Mouse (Mus musculus) liver, embryonic 18 days (tissue): ENCODE measurements around the gene Actl6b. TPM values are rescaled to one million over a fixed set of nuclear protein-coding genes. Genes with fewer than 3 reads are reported as not detected.

Experiments used
- polyA plus RNA-seq: library from polyadenylated mRNA; depleted of rRNA; stranded (reverse); fragments of >200 nt; gene quantifications from 2 replicates; pipeline ENCODE4 v1.2.3, GENCODE M21; 2012; rRNA removed

The Actl6b gene
- 0.03 TPM in 1 of 2 replicates, not detected in the other for polyA plus RNA-seq

DNA sequence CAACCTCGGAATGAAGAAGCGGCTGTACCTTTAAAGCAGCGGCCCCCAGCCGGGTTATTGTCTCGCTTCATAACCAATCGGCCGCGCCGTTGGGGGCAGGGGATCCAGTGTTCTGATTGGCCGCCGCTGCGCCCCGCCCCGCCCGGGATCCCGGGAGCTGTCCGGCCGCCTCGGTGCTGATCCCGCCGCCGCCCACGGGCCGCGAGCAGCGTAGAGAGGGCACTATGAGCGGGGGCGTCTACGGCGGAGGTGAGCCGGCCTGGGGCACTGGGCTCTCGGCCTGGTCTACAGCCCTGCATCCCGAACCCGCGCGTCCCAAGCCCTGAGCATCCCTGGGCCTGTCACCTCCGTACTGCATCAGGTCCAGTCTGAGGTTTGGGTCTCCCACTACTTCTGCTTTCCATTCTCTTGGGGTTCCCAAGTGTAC is at the start of gene Actl6b:
Gene Actl6b (plus strand): TSS at position 107 of the 427 bp plus-strand sequence.

DNA sequence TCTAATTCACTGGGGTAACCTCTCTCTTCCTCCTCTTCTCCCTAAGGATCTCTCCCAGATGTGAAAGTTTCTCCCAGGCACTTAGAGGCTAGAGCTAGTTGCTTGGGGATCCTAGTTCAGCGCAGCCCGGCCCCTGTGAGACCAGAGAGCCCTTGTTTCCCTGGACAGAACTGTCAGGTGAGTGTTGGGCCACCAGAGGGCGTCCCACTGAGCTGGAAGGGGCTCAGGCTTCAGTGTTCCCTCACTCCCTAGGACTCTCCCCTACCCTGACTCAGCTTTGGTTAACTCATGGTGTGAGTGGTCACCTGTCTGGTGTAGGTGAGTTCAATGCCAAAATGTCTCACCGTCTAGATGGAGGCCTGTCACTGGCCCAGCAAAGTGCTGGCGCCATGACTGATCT is 34.9 kb upstream of the Actl6b start, which contains the start of gene Gigyf1:
Gene Gigyf1 (plus strand): TSS at position 113 of the 400 bp plus-strand sequence.

GRCm38 (mm10) chr5:137533117-137533827 is 20.0 kb upstream of the Actl6b start, which contains the start of the genes Epo and Gnb2:
Gene Epo (minus strand): TSS chr5:137533242.
Gene Gnb2 (minus strand): TSS chr5:137533510.

DNA sequence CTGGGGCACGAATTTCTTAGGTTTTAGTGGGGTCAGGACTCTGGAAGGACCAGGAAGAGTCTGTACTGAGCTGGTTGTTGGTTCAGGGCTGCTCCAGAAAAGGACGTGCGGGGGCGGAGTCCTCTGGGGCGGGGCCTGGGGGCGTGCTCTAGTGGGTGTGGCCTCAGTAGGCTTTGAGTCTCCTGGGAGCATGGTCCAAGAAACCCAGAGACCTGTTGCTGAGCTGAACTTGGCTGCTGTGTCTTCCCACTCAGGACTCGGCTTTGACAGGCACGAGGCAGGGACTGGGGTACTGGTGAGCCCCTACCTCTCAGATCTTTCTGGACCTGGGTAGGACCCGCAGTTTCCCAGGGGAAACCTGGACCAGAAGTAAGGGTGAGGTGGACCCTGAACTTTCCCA is 16.3 kb downstream of the Actl6b start, which contains the start of gene Tfr2:
Gene Tfr2 (plus strand): TSS at position 176 of the 400 bp plus-strand sequence.

DNA sequence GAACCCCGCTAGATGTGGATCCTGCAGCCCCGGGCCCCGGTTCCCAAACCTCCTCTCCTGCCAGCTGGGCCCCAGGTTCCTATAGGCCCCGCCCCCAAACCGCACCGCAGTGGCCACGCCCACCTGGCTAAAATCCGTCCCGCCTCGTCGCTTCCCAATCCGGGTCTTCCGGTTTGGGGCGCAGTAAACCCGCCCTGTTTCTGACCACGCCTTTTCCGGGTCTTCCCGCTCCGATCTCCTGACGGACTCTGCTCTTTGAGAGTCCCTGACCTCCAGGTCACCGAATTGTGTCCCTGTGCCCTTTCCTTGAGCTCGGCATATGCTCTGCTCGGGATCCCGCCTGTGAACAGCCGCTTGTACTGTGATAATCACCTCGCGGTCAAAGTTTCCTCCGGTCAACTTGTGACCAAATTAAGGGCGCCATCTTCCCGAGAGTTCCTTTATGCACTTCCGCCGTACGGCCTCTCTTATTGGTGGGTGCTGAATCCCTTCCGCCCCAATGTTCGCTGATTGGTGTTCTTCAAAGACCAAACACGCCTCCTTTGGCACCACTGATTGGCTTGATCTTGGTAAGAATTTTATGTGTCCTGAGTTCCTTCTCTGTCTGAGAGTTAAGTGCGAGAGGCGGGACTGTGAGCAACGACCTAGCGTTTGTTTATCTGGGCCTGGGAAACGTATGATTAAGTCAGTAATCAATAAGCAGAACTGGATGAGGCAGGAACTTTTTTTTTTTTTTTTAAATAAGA is 47.5 kb downstream of the Actl6b start, which contains the start of gene Mospd3:
Gene Mospd3 (minus strand): TSS at position 440 of the 746 bp plus-strand sequence.

DNA sequence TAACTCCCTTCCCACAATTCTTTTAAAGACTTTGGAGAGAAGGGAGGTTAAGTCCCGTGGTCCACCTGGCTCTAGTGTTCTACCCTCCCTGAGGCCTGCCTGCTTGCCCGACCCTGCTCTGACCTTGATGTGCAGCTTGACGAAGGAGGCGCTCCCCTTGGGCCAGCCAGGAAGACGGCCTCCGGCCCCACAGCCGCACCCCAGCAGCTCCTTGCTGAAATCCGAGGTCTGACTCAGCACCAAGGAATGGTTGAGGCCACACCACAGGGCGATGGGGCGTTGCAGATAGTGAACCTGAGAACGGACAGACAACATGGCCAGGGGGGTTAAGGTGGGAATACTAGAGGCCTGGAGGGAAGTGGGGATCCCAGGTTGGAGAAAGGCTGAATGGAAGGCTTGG is 60.2 kb downstream of the Actl6b start, which contains the start of gene Pcolce:
Gene Pcolce (minus strand): TSS at position 235 of the 400 bp plus-strand sequence.

Other genes with a start within 250 kb of the Actl6b start
- gene Srrt, start 245.8 kb upstream of the Actl6b start, polyA plus RNA-seq, result 53.3 and 69.7 TPM in 2 replicates
- gene Trip6, start 239.1 kb upstream of the Actl6b start, polyA plus RNA-seq, result 8.9 and 9.3 TPM in 2 replicates
- gene Slc12a9, start 219.9 kb upstream of the Actl6b start, polyA plus RNA-seq, result 3.7 and 4.4 TPM in 2 replicates
- gene Ephb4, start 203.4 kb upstream of the Actl6b start, polyA plus RNA-seq, result 10.1 and 13.1 TPM in 2 replicates
- gene Zan, start 76.5 kb upstream of the Actl6b start, polyA plus RNA-seq, result 0.07 and 0.09 TPM in 2 replicates
- gene Pop7, start 51.0 kb upstream of the Actl6b start, polyA plus RNA-seq, result 16.7 and 18.2 TPM in 2 replicates
- 5.3 and 7.3 TPM in 2 replicates for gene Gigyf1, start 35.0 kb upstream of the Actl6b start, polyA plus RNA-seq
- gene Epo, start 20.3 kb upstream of the Actl6b start, polyA plus RNA-seq, result 0.21 and 0.31 TPM in 2 replicates
- gene Gnb2, start 20.0 kb upstream of the Actl6b start, polyA plus RNA-seq, result 221 and 236 TPM in 2 replicates
- 93.7 and 104 TPM in 2 replicates for gene Tfr2, start 16.3 kb downstream of the Actl6b start, polyA plus RNA-seq
- 21.8 and 24.5 TPM in 2 replicates for gene Mospd3, start 47.5 kb downstream of the Actl6b start, polyA plus RNA-seq
- gene Pcolce, start 60.3 kb downstream of the Actl6b start, polyA plus RNA-seq, result 15.0 and 17.2 TPM in 2 replicates
- 0.06 and 0.07 TPM in 2 replicates for gene Fbxo24, start 75.5 kb downstream of the Actl6b start, polyA plus RNA-seq
- 14.4 and 18.0 TPM in 2 replicates for gene Lrch4, start 75.6 kb downstream of the Actl6b start, polyA plus RNA-seq
- gene Gm20605, start 75.7 kb downstream of the Actl6b start, polyA plus RNA-seq, result 4.7 and 6.0 TPM in 2 replicates
- 17.2 and 17.3 TPM in 2 replicates for gene Sap25, start 87.8 kb downstream of the Actl6b start, polyA plus RNA-seq
- 0.05 and 0.07 TPM in 2 replicates for gene Irs3, start 92.2 kb downstream of the Actl6b start, polyA plus RNA-seq
- gene Agfg2, start 131.2 kb downstream of the Actl6b start, polyA plus RNA-seq, result 19.2 and 20.4 TPM in 2 replicates
- gene Nyap1, start 188.1 kb downstream of the Actl6b start, polyA plus RNA-seq, result 1.2 and 1.6 TPM in 2 replicates
- gene Tsc22d4, start 192.2 kb downstream of the Actl6b start, polyA plus RNA-seq, result 25.1 and 29.8 TPM in 2 replicates
- 17.8 and 17.9 TPM in 2 replicates for gene Ppp1r35, start 225.3 kb downstream of the Actl6b start, polyA plus RNA-seq
- 11.2 and 11.4 TPM in 2 replicates for gene Mepce, start 234.1 kb downstream of the Actl6b start, polyA plus RNA-seq
- 2.7 and 3.0 TPM in 2 replicates for gene Zcwpw1, start 234.3 kb downstream of the Actl6b start, polyA plus RNA-seq